Mouse (Mus musculus): ENCODE results near the gene Lgals3. TPM values are rescaled to one million over a fixed set of nuclear protein-coding genes. Genes with fewer than 3 reads are reported as not detected.
"Not testable (repeated sequence)": the region's sequence is repeated elsewhere in the genome, so short reads cannot be mapped to it uniquely, and the experiment has no call there.

The Lgals3 gene
- polyA plus RNA-seq (2014; fragmentation: Nextera tagmentation; extraction: Ambion mirVana) = 0.33 and 0.81 TPM in 2 replicates

DNA sequence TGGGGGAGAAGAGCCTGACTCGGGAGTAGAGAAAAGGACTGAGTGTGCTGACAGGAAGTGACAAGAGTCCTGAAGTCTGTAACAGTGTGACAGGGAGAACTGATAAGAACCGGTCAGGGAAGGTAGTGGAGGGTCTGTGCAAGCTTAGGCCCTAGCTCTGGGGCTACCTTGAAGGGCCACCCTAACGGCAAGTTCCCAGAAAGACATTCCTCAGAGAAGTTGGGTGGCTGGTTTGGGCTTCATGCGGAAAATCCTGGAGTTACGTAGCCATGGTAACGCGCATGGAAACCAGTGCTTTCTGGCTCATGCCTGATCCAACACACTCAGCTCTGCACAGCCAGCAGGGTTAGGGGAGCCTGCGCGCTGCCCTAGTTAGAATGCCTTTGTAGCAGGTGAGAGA lies at the start of gene Lgals3:
TSS of gene Lgals3 (plus strand) at position 291 of the 400 bp plus-strand sequence.
- WGBS = 31% methylated on average over 9 of the region's 9 CpGs
- Histone ChIP-seq H3K4me1 (ENCODE audit: control insufficient read depth, insufficient read depth, low read length) (peaks cover 7% of the 10 kb centered on the region), H3K9me3 (ENCODE audit: control insufficient read depth, low read length) (no peaks in the 10 kb centered on the region), H3K4me2 (0 out of 2 replicates have a peak within 1 kb of the TSS, but pooled peaks have one; percentile 21), H3K27me3 (ENCODE audit: control insufficient read depth, insufficient read depth, low read length) (no peaks in the 10 kb centered on the region), H3K36me3 (ENCODE audit: control insufficient read depth, insufficient read depth, low read length) (no peaks in the 10 kb centered on the region), H3K27ac (ENCODE audit: low read depth, low read length) (no peak within 1 kb of the TSS), H3K4me3 (ENCODE audit: low read depth, low read length) (no peak within 1 kb of the TSS), H3K9ac (ENCODE audit: low read length) (0 out of 2 replicates have a peak within 1 kb of the TSS, but pooled peaks have one; percentile 2)
- DNase-seq (ENCODE audit: low spot score, missing footprints) (peak; percentile 94), ATAC-seq (ENCODE audit: low FRiP score) (peak; percentile 84)

GRCm38 (mm10) chr14:47319362-47319761 lies 48.2 kb upstream of the Lgals3 start:
- Histone ChIP-seq H3K4me1 (ENCODE audit: control insufficient read depth, insufficient read depth, low read length) (no peaks in the 10 kb centered on the region), H3K9ac (ENCODE audit: low read length) (no peak overlapping the region), H3K9me3 (ENCODE audit: control insufficient read depth, low read length) (no peaks in the 10 kb centered on the region), H3K4me3 (ENCODE audit: low read depth, low read length) (no peak overlapping the region), H3K36me3 (ENCODE audit: control insufficient read depth, insufficient read depth, low read length) (peaks cover 8% of the 10 kb centered on the region; the same call in 1 of the 2 replicates), H3K27me3 (ENCODE audit: control insufficient read depth, insufficient read depth, low read length) (no peaks in the 10 kb centered on the region), H3K27ac (ENCODE audit: low read depth, low read length) (no peak overlapping the region), H3K4me2 (no peak overlapping the region)
- ATAC-seq (ENCODE audit: low FRiP score) = no peak
- WGBS = 94% methylated on average over 5 of the region's 5 CpGs
- DNase-seq (ENCODE audit: low spot score, missing footprints) = no peak

DNA sequence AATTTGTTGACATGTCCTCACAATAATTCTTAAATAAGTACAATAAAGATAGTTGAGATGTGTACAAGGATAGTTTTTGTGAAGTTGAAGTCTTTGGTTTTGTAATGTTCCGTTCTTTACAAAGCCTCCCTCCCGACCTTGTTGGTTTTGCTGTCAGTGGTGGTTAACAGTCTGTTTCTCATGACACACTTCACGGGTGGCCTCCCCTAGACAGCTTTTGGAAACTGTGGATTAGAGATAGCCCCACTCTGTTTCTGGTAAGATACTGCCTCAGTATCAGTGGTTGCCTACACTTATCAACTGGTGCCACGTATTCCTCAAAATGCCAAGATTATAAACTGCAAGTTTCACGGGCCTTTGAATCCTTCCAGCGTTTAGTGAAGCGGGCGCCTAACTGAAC lies 46.0 kb upstream of the Lgals3 start:
- not testable (repeated sequence) for H3K36me3 ChIP-seq (ENCODE audit: control insufficient read depth, insufficient read depth, low read length)

DNA sequence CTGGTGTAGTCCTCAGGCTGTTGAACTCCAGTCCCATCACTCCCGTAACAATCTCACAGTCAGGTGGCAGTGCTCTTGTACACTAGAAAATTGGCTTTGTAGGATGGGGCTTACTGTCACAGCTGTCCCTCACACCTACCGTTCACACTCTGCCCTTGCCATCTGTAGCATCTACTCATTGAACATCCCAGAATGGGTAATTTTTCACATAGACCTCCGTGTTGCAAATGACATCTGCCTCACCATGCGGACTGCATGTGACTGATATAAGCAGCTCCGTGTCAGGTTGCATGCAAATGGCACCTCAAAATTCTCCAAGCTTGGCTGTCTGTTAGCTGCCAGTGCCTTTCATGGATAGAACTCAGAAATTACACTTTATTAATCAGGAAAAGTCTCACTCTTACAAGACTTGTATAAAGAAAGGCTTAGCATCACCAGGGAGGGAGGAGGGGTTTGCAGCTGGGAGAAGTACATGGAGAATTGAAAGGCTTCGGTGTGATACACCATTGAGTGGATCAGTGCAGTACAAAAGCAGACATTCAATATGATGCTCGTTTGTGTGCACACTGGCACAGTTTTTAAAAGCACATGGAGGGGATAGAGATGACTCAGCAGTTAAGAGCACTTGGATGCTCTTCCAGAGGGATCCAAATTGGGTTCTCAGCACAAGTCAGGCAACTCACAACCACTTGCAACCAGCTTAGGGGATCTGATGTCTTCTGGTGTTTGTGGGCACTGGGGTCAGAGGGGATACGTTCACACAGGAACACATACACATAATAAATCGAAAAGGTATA lies 41.4 kb upstream of the Lgals3 start:
- Histone ChIP-seq H3K27me3 (ENCODE audit: control insufficient read depth, insufficient read depth, low read length) (no peaks in the 10 kb centered on the region), H3K27ac (ENCODE audit: low read depth, low read length) (no peak overlapping the region), H3K36me3 (ENCODE audit: control insufficient read depth, insufficient read depth, low read length) (no peaks in the 10 kb centered on the region), H3K4me2 (no peak overlapping the region), H3K9ac (ENCODE audit: low read length) (no peak overlapping the region), H3K4me3 (ENCODE audit: low read depth, low read length) (no peak overlapping the region), H3K4me1 (ENCODE audit: control insufficient read depth, insufficient read depth, low read length) (no peaks in the 10 kb centered on the region), H3K9me3 (ENCODE audit: control insufficient read depth, low read length) (no peaks in the 10 kb centered on the region)
- WGBS = 82% methylated on average over 9 of the region's 9 CpGs
- ATAC-seq (ENCODE audit: low FRiP score) = no peak
- DNase-seq (ENCODE audit: low spot score, missing footprints) = no peak

More for the DNA sequence above, 46.0 kb upstream of the Lgals3 start:
- WGBS = 95% methylated on average over 5 of the region's 8 CpGs
- not testable (repeated sequence) for H3K9ac ChIP-seq (ENCODE audit: low read length); DNase-seq (ENCODE audit: low spot score, missing footprints); H3K9me3 ChIP-seq (ENCODE audit: control insufficient read depth, low read length); H3K4me1 ChIP-seq (ENCODE audit: control insufficient read depth, insufficient read depth, low read length); H3K27me3 ChIP-seq (ENCODE audit: control insufficient read depth, insufficient read depth, low read length); H3K27ac ChIP-seq (ENCODE audit: low read depth, low read length); ATAC-seq (ENCODE audit: low FRiP score); H3K4me2 ChIP-seq; H3K4me3 ChIP-seq (ENCODE audit: low read depth, low read length)

- Histone ChIP-seq H3K4me1 (ENCODE audit: control insufficient read depth, insufficient read depth, low read length) (no peaks in the 10 kb centered on the region), H3K9me3 (ENCODE audit: control insufficient read depth, low read length) (no peaks in the 10 kb centered on the region), H3K4me2 (no peak overlapping the region), H3K36me3 (ENCODE audit: control insufficient read depth, insufficient read depth, low read length) (no peaks in the 10 kb centered on the region), H3K4me3 (ENCODE audit: low read depth, low read length) (no peak overlapping the region), H3K27me3 (ENCODE audit: control insufficient read depth, insufficient read depth, low read length) (no peaks in the 10 kb centered on the region), H3K9ac (ENCODE audit: low read length) (no peak overlapping the region), H3K27ac (ENCODE audit: low read depth, low read length) (no peak overlapping the region)
- ATAC-seq (ENCODE audit: low FRiP score) (no peak), DNase-seq (ENCODE audit: low spot score, missing footprints) (peak; percentile 73)
- WGBS = 98% methylated on average over 5 of the region's 5 CpGs
These were observed 40.2 kb upstream of the Lgals3 start for GRCm38 (mm10) chr14:47327347-47327746.

DNA sequence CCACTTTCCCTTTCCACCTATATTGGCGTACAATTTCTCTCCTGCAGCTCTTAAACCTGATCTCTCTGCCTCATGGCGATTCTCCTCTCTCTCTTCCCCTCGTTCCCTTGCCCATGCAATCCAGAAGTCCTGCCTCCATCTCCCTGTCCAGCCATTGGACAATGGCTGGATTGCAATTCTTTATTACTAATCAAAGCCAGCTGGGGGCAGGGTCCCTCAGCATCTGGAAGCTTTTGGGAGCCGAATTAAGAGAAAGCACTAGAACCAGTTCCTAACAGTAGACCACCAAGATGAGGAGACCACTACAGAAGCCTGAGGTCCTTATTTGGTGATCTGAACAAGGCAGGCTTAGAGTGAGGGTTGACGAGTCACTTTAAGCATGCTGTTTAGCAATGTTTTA lies 35.6 kb upstream of the Lgals3 start:
- no peak overlapping the region for H3K9ac ChIP-seq (ENCODE audit: low read length)
- H3K4me2 ChIP-seq = no peak overlapping the region
- H3K27ac ChIP-seq (ENCODE audit: low read depth, low read length) = no peak overlapping the region
- WGBS = 72% methylated on average over 5 of the region's 5 CpGs
- no peak for ATAC-seq (ENCODE audit: low FRiP score)
- no peaks in the 10 kb centered on the region for H3K36me3 ChIP-seq (ENCODE audit: control insufficient read depth, insufficient read depth, low read length)
- H3K27me3 ChIP-seq (ENCODE audit: control insufficient read depth, insufficient read depth, low read length) = no peaks in the 10 kb centered on the region
- peak; percentile 71 for DNase-seq (ENCODE audit: low spot score, missing footprints)
- H3K4me1 ChIP-seq (ENCODE audit: control insufficient read depth, insufficient read depth, low read length) = no peaks in the 10 kb centered on the region
- no peaks in the 10 kb centered on the region for H3K9me3 ChIP-seq (ENCODE audit: control insufficient read depth, low read length)
- no peak overlapping the region for H3K4me3 ChIP-seq (ENCODE audit: low read depth, low read length)

GRCm38 (mm10) chr14:47334819-47335218 lies 32.7 kb upstream of the Lgals3 start:
- WGBS = 85% methylated on average over 4 of the region's 4 CpGs
- H3K4me2 ChIP-seq = no peak overlapping the region
- H3K9me3 ChIP-seq (ENCODE audit: control insufficient read depth, low read length) = no peaks in the 10 kb centered on the region
- DNase-seq (ENCODE audit: low spot score, missing footprints) (peak; percentile 91), ATAC-seq (ENCODE audit: low FRiP score) (no peak)
- no peaks in the 10 kb centered on the region for H3K4me1 ChIP-seq (ENCODE audit: control insufficient read depth, insufficient read depth, low read length)
- H3K4me3 ChIP-seq (ENCODE audit: low read depth, low read length) = no peak overlapping the region
- H3K27me3 ChIP-seq (ENCODE audit: control insufficient read depth, insufficient read depth, low read length) = no peaks in the 10 kb centered on the region
- H3K27ac ChIP-seq (ENCODE audit: low read depth, low read length) = no peak overlapping the region
- no peaks in the 10 kb centered on the region for H3K36me3 ChIP-seq (ENCODE audit: control insufficient read depth, insufficient read depth, low read length)
- H3K9ac ChIP-seq (ENCODE audit: low read length) = no peak overlapping the region

- 84% methylated on average over 3 of the region's 3 CpGs for WGBS
- DNase-seq (ENCODE audit: low spot score, missing footprints) (no peak), ATAC-seq (ENCODE audit: low FRiP score) (no peak)
- Histone ChIP-seq H3K27ac (ENCODE audit: low read depth, low read length) (no peak overlapping the region), H3K9me3 (ENCODE audit: control insufficient read depth, low read length) (no peaks in the 10 kb centered on the region), H3K4me1 (ENCODE audit: control insufficient read depth, insufficient read depth, low read length) (no peaks in the 10 kb centered on the region), H3K4me3 (ENCODE audit: low read depth, low read length) (no peak overlapping the region), H3K4me2 (no peak overlapping the region), H3K36me3 (ENCODE audit: control insufficient read depth, insufficient read depth, low read length) (no peaks in the 10 kb centered on the region), H3K9ac (ENCODE audit: low read length) (no peak overlapping the region), H3K27me3 (ENCODE audit: control insufficient read depth, insufficient read depth, low read length) (no peaks in the 10 kb centered on the region)
These were observed 32.3 kb upstream of the Lgals3 start for GRCm38 (mm10) chr14:47335300-47335699.

- Histone ChIP-seq H3K36me3 (ENCODE audit: control insufficient read depth, insufficient read depth, low read length) (no peaks in the 10 kb centered on the region), H3K9me3 (ENCODE audit: control insufficient read depth, low read length) (no peaks in the 10 kb centered on the region), H3K4me2 (no peak overlapping the region), H3K4me1 (ENCODE audit: control insufficient read depth, insufficient read depth, low read length) (no peaks in the 10 kb centered on the region), H3K4me3 (ENCODE audit: low read depth, low read length) (no peak overlapping the region), H3K9ac (ENCODE audit: low read length) (no peak overlapping the region), H3K27me3 (ENCODE audit: control insufficient read depth, insufficient read depth, low read length) (no peaks in the 10 kb centered on the region), H3K27ac (ENCODE audit: low read depth, low read length) (no peak overlapping the region)
- ATAC-seq (ENCODE audit: low FRiP score) = no peak
- no peak for DNase-seq (ENCODE audit: low spot score, missing footprints)
- 85% methylated on average over 10 of the region's 10 CpGs for WGBS
These were observed 27.2 kb upstream of the Lgals3 start for GRCm38 (mm10) chr14:47340231-47340925.
